Mouse (Mus musculus) intestine, embryonic 15.5 days (tissue): Measurements from ENCODE around the gene Tspan11. TPM values are rescaled to one million over a fixed set of nuclear protein-coding genes. Genes with fewer than 3 reads are reported as not detected.
A peak's percentile ranks its signal among the peaks of the same experiment; 100 is the strongest.

ENCODE experiments used
- ATAC-seq: fragments of 200-750 bp; cut with Nextera tagmentation; 2 replicates; pipeline ENCODE4 v1.8.0; 2017; ENCODE audit warnings: moderate TSS enrichment, moderate library complexity
- H3K27ac ChIP-seq: fragments of 300-500 bp; sonication (generic); 2 replicates; pipeline ENCODE4 v1.5.1; 2015; ENCODE audit warnings: mild to moderate bottlenecking, inconsistent platforms
- H3K27me3 ChIP-seq: fragments of 300-500 bp; sonication (generic); replicated peaks from 2 replicates; pipeline ENCODE4 v1.6.1; 2015; ENCODE audit warnings: inconsistent platforms
- H3K36me3 ChIP-seq: fragments of 300-500 bp; sonication (generic); 2 replicates; pipeline ENCODE4 v1.6.1; 2015; ENCODE audit warnings: inconsistent platforms
- H3K4me1 ChIP-seq: fragments of 300-500 bp; sonication (generic); replicated peaks from 2 replicates; pipeline ENCODE4 v1.6.1; 2015; ENCODE audit warnings: inconsistent platforms
- H3K4me2 ChIP-seq: fragments of 300-500 bp; sonication (generic); replicated peaks from 2 replicates; pipeline ENCODE4 v1.6.1; 2015; ENCODE audit warnings: mild to moderate bottlenecking, inconsistent platforms
- H3K4me3 ChIP-seq: fragments of 300-500 bp; sonication (generic); replicated peaks from 2 replicates; pipeline ENCODE4 v1.5.1; 2015; ENCODE audit warnings: inconsistent platforms
- H3K9ac ChIP-seq: fragments of 300-500 bp; sonication (generic); 2 replicates; pipeline ENCODE4 v1.6.1; 2015; ENCODE audit warnings: inconsistent platforms
- H3K9me3 ChIP-seq: fragments of 300-500 bp; sonication (generic); 2 replicates; pipeline ENCODE4 v1.6.1; 2016; ENCODE audit warnings: inconsistent platforms
- WGBS: fragments of 180-500 bp; shearing (Covaris S2); methylation state at CpG from one replicate; pipeline ENCODE4 v1.1.7; 2015; 5-methylcytosine and 5-hydroxymethylcytosine counted together
- polyA plus RNA-seq: library from polyadenylated mRNA; unstranded; fragments of >200 nt; fragmentation: Nextera tagmentation; extraction: Ambion mirVana; gene quantifications from 2 replicates; pipeline ENCODE4 v1.2.1, GENCODE M21; 2015

Tspan11 gene
- polyA plus RNA-seq, 1 experiment from 2014 or later = 3.2 TPM

DNA sequence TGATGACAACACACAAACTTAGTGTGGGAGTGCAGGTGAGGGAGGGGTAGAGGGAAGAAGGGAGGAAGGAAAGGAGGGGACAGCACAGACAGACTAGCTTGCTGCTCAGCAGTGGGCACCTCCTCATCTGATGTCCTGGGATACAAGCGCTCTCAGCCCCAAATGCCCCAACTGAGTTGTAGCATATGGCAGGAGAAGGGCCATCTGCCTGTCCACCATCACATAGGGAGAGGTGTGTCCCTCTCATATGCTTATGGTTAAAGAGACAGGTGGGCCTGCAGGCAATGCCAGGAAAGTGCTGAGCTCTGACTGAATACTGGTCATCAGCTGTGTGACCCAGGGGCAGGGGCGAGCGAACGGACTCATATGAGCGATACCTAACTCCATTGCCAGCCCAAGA lies 92.4 kb downstream of the Tspan11 start:
- 95% methylated on average over 5 of the region's 5 CpGs for WGBS
- Histone ChIP-seq H3K27ac (no peak overlapping the region), H3K4me2 (no peak overlapping the region), H3K27me3 (no peaks in the 10 kb centered on the region), H3K9ac (no peak overlapping the region), H3K4me1 (peaks cover 16% of the 10 kb centered on the region), H3K4me3 (no peak overlapping the region), H3K36me3 (no peaks in the 10 kb centered on the region), H3K9me3 (no peaks in the 10 kb centered on the region)
- ATAC-seq = no peak

DNA sequence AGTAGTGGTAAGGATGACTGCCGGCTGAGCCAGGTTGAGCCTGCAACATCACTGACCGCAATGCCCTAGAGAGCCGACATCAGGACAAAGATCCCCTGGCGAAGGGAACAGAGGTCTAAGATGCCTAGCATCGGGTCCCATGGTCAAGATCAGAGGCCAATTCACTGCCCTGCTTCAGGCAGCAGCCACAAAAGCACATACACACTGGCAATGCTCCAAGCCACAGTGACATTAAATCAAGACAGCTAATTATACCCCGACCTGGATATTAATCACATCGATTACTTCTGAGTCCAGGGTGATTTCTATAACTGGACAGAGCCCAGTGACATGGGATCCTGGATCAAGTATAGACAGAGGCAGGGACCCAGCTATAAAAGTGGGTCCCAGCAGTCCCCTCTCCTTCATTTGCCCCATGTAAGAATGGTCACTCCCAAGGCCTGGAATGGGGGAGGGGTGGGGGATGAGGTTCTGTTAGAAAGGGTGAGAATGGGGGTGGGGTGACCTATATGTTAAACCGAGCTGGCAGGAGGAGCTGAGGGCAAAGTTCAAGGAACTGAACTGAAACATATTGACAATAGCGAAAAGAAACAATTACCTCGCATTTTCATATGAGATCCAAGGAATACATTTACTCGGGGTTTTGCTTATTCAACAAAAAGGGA lies 93.1 kb downstream of the Tspan11 start:
- peaks cover 17% of the 10 kb centered on the region for H3K4me1 ChIP-seq
- H3K4me2 ChIP-seq = no peak overlapping the region
- H3K36me3 ChIP-seq = no peaks in the 10 kb centered on the region
- no peak for ATAC-seq
- H3K27ac ChIP-seq = 0 out of 2 replicates have a peak overlapping the region, but pooled peaks have one; percentile 33
- H3K27me3 ChIP-seq = no peaks in the 10 kb centered on the region
- H3K9me3 ChIP-seq = no peaks in the 10 kb centered on the region
- WGBS = 70% methylated on average over 11 of the region's 11 CpGs
- no peak overlapping the region for H3K4me3 ChIP-seq
- no peak overlapping the region for H3K9ac ChIP-seq

DNA sequence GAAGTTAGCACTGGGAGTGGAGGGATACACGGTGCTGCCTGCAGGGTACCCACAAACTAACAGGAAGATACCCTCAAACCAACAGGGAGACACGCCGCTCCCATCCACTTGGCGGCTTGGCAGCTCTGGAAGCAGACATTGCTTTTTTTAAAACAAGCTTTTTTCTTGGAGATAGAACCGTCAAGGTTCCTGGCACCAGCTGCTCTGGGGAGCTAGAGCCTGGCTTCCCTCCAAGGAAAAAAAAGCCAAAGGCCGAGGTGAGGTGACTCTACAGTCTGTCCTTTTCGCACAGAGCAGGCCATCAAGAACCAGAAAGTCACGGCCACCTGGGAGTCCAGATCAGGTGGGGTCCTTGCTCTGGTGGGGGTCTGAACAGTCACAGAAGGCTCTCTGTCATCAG lies 93.8 kb downstream of the Tspan11 start:
- Histone ChIP-seq H3K4me2 (no peak overlapping the region), H3K27ac (peak overlapping the region; percentile 33), H3K36me3 (no peaks in the 10 kb centered on the region), H3K4me3 (no peak overlapping the region), H3K9ac (no peak overlapping the region), H3K9me3 (no peaks in the 10 kb centered on the region), H3K4me1 (peaks cover 22% of the 10 kb centered on the region), H3K27me3 (no peaks in the 10 kb centered on the region)
- ATAC-seq = 0 out of 2 replicates have a peak, but pooled peaks have one; percentile 3
- 42% methylated on average over 8 of the region's 8 CpGs for WGBS

- Histone ChIP-seq H3K36me3 (no peaks in the 10 kb centered on the region), H3K27me3 (no peaks in the 10 kb centered on the region), H3K4me1 (peaks cover 26% of the 10 kb centered on the region), H3K9ac (no peak overlapping the region), H3K4me3 (no peak overlapping the region), H3K9me3 (no peaks in the 10 kb centered on the region), H3K27ac (0 out of 2 replicates have a peak overlapping the region, but pooled peaks have one; percentile 40), H3K4me2 (no peak overlapping the region)
- no peak for ATAC-seq
- WGBS = 58% methylated on average over 9 of the region's 9 CpGs
Observed at GRCm38 (mm10) chr6:127986357-127986756, 99.0 kb downstream of the Tspan11 start.

GRCm38 (mm10) chr6:127987374-127987773 lies 100.0 kb downstream of the Tspan11 start:
- WGBS = 91% methylated on average over 14 of the region's 14 CpGs

GRCm38 (mm10) chr6:127988944-127989494 lies 101.6 kb downstream of the Tspan11 start:
- Histone ChIP-seq H3K4me3 (no peak overlapping the region), H3K9ac (no peak overlapping the region), H3K36me3 (no peaks in the 10 kb centered on the region), H3K27me3 (no peaks in the 10 kb centered on the region), H3K27ac (peak overlapping the region; percentile 59), H3K4me1 (peaks cover 28% of the 10 kb centered on the region), H3K4me2 (no peak overlapping the region), H3K9me3 (no peaks in the 10 kb centered on the region)
- ATAC-seq = peak; percentile 2; the same call in 1 of the 2 replicates
- WGBS = 86% methylated on average over 12 of the region's 12 CpGs

More at GRCm38 (mm10) chr6:127987374-127987773, 100.0 kb downstream of the Tspan11 start:
- Histone ChIP-seq H3K9ac (no peak overlapping the region), H3K4me2 (no peak overlapping the region), H3K27ac (no peak overlapping the region), H3K9me3 (no peaks in the 10 kb centered on the region), H3K27me3 (no peaks in the 10 kb centered on the region), H3K4me1 (peaks cover 28% of the 10 kb centered on the region), H3K4me3 (no peak overlapping the region), H3K36me3 (no peaks in the 10 kb centered on the region)
- ATAC-seq = no peak

- Histone ChIP-seq H3K27me3 (no peaks in the 10 kb centered on the region), H3K4me3 (no peak overlapping the region), H3K27ac (peak overlapping the region; percentile 59), H3K36me3 (no peaks in the 10 kb centered on the region), H3K9me3 (no peaks in the 10 kb centered on the region), H3K4me1 (peaks cover 28% of the 10 kb centered on the region), H3K9ac (no peak overlapping the region), H3K4me2 (0 out of 2 replicates have a peak overlapping the region, but pooled peaks have one; percentile 11)
- peak; percentile 80 for ATAC-seq
- WGBS = 50% methylated on average over 11 of the region's 11 CpGs
Observed at GRCm38 (mm10) chr6:127989624-127990212, 102.3 kb downstream of the Tspan11 start.

DNA sequence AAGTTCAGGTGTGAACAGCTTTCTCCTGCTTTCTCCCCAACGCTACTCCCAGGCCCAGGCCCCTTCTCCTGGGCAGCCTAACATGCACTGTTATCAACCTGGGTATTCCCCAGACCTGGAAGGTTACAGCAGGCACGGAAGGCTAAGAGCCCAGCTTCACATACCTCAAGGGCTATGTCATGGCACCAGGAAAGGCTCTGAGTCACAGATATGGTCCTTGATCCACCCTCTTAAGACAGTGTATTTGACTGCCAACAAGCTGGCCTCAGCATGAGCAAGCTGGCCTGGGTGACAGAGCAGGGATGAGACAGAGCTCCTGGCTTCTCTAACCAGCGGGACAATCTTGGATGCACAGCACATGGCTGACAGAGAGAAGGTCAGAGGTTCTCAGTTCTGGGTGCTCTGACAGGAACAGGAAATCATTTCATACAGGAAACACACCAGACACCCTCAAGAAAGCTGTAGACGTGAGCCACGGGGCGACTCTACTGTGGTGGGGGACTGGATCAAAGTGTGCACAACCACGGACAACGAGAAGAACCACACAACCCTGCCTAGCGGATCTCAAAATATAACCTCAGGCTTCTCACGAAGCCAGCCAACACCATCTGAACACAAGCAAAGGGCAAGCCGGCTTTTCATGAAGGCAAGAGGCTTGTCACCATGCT lies 104.3 kb downstream of the Tspan11 start:
- Histone ChIP-seq H3K27ac (peak overlapping the region; percentile 32; the same call in 1 of the 2 replicates), H3K27me3 (no peaks in the 10 kb centered on the region), H3K36me3 (no peaks in the 10 kb centered on the region), H3K4me3 (no peak overlapping the region), H3K4me2 (no peak overlapping the region), H3K4me1 (peaks cover 21% of the 10 kb centered on the region), H3K9me3 (no peaks in the 10 kb centered on the region), H3K9ac (no peak overlapping the region)
- ATAC-seq = no peak
- WGBS = 65% methylated on average over 11 of the region's 11 CpGs

- ATAC-seq = no peak
- peaks cover 21% of the 10 kb centered on the region for H3K4me1 ChIP-seq
- H3K4me2 ChIP-seq = no peak overlapping the region
- no peaks in the 10 kb centered on the region for H3K9me3 ChIP-seq
- no peaks in the 10 kb centered on the region for H3K36me3 ChIP-seq
- H3K4me3 ChIP-seq = no peak overlapping the region
- WGBS = 90% methylated on average over 8 of the region's 8 CpGs
- no peak overlapping the region for H3K9ac ChIP-seq
- H3K27ac ChIP-seq = no peak overlapping the region
- H3K27me3 ChIP-seq = no peaks in the 10 kb centered on the region
Observed at GRCm38 (mm10) chr6:127992993-127993392, 105.6 kb downstream of the Tspan11 start.

GRCm38 (mm10) chr6:127996928-127997327 lies 109.5 kb downstream of the Tspan11 start:
- Histone ChIP-seq H3K4me2 (no peak overlapping the region), H3K4me3 (no peak overlapping the region)
- ATAC-seq = no peak

GRCm38 (mm10) chr6:127999118-127999517 lies 111.7 kb downstream of the Tspan11 start:
- no peak overlapping the region for H3K27ac ChIP-seq
- H3K4me3 ChIP-seq = no peak overlapping the region
- no peak for ATAC-seq
- H3K36me3 ChIP-seq = no peaks in the 10 kb centered on the region
- H3K9ac ChIP-seq = no peak overlapping the region
- WGBS = 86% methylated on average over 2 of the region's 2 CpGs
- no peaks in the 10 kb centered on the region for H3K9me3 ChIP-seq
- H3K4me1 ChIP-seq = peaks cover 25% of the 10 kb centered on the region
- no peaks in the 10 kb centered on the region for H3K27me3 ChIP-seq
- H3K4me2 ChIP-seq = no peak overlapping the region

More at GRCm38 (mm10) chr6:127996928-127997327, 109.5 kb downstream of the Tspan11 start:
- WGBS = 80% methylated on average over 5 of the region's 5 CpGs
- H3K27ac ChIP-seq = no peak overlapping the region
- no peaks in the 10 kb centered on the region for H3K9me3 ChIP-seq
- no peaks in the 10 kb centered on the region for H3K27me3 ChIP-seq
- H3K9ac ChIP-seq = no peak overlapping the region
- H3K4me1 ChIP-seq = 0 out of 2 replicates have a peak, but pooled peaks cover 6% of the 10 kb centered on the region
- no peaks in the 10 kb centered on the region for H3K36me3 ChIP-seq

DNA sequence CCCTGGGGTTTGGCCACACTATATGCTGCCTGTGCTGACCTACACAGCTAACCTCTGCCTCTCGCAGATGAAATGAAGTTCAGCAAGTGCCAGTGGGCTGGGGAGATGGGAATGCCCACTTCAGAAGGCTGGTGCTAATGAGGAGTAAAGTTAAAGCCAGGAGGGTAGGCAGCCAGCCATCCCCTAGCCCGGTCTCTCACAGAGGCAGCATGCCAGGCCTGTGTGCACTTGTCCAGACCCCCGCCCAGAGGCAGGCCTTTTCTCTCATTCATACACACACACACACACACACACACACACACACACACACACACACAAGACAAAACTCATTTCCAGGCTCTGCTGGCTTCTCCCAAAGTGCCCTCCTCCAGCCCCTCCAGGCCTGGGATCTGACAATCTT lies 113.4 kb downstream of the Tspan11 start:
- no peak overlapping the region for H3K9ac ChIP-seq
- no peak overlapping the region for H3K4me3 ChIP-seq
- no peaks in the 10 kb centered on the region for H3K36me3 ChIP-seq
- peaks cover 33% of the 10 kb centered on the region for H3K4me1 ChIP-seq
- H3K27me3 ChIP-seq = no peaks in the 10 kb centered on the region
- WGBS = 72% methylated on average over 3 of the region's 3 CpGs
- no peak overlapping the region for H3K4me2 ChIP-seq
- no peak for ATAC-seq
- H3K9me3 ChIP-seq = no peaks in the 10 kb centered on the region
- H3K27ac ChIP-seq = no peak overlapping the region
